Mouse (Mus musculus) C2C12 (cell line): Measurements from ENCODE around the gene Jade1. TPM values are rescaled to one million over a fixed set of nuclear protein-coding genes. Genes with fewer than 3 reads are reported as not detected.

ENCODE experiments used
- H3K27me3 ChIP-seq: one replicate; pipeline ENCODE4 v1.6.1; 2011; ENCODE audit not compliant: control insufficient read depth, insufficient read depth, insufficient read length
- H3K36me3 ChIP-seq: one replicate; pipeline ENCODE4 v1.6.1; 2011; ENCODE audit not compliant: control insufficient read depth, insufficient read depth
- H3K4me3 ChIP-seq: one replicate; pipeline ENCODE4 v1.5.1; 2011; ENCODE audit warnings: mild to moderate bottlenecking, control low read depth; ENCODE audit not compliant: poor library complexity, insufficient read depth, severe bottlenecking
- H3K79me2 ChIP-seq: one replicate; pipeline ENCODE4 v1.6.1; 2011; ENCODE audit not compliant: control insufficient read depth, insufficient read depth
- H3K79me3 ChIP-seq: one replicate; pipeline ENCODE4 v1.6.1; 2011; ENCODE audit warnings: low read depth, control low read depth
- H3ac ChIP-seq: one replicate; pipeline ENCODE3; 2011; ENCODE audit warnings: low read depth; ENCODE audit not compliant: control insufficient read depth, insufficient read length
- CEBPB ChIP-seq: IDR thresholded peaks from one replicate; pipeline ENCODE4 v1.6.1; 2011; ENCODE audit warnings: low read depth, mild to moderate bottlenecking, control low read depth, moderate library complexity
- CTCF ChIP-seq: IDR thresholded peaks from one replicate; pipeline ENCODE4 v1.5.1; 2011; ENCODE audit not compliant: control insufficient read depth, insufficient read depth, insufficient read length
- FOSL1 ChIP-seq: IDR thresholded peaks from one replicate; pipeline ENCODE4 v1.8.0; 2011; ENCODE audit warnings: mild to moderate bottlenecking, low read length; ENCODE audit not compliant: poor library complexity, insufficient read depth, severe bottlenecking
- MAX ChIP-seq: IDR thresholded peaks from one replicate; pipeline ENCODE4 v1.6.1; 2011; ENCODE audit warnings: mild to moderate bottlenecking, control low read depth
- MYOD1 ChIP-seq: IDR thresholded peaks from one replicate; pipeline ENCODE4 v1.6.1; 2011; ENCODE audit warnings: low read depth; ENCODE audit not compliant: control insufficient read depth, insufficient read length
- MYOG ChIP-seq: IDR thresholded peaks from one replicate; pipeline ENCODE4 v1.6.1; 2011; ENCODE audit not compliant: control insufficient read depth, insufficient read length; ENCODE audit errors: extremely low read depth
- USF1 ChIP-seq: IDR thresholded peaks from one replicate; pipeline ENCODE4 v1.6.1; 2011; ENCODE audit warnings: low read depth, mild to moderate bottlenecking, control low read depth, moderate library complexity
- polyA plus RNA-seq: library from polyadenylated mRNA; unstranded; fragments of >200 nt; fragmentation: generic; extraction: Trizol; gene quantifications from one replicate; pipeline ENCODE4 v1.2.1, GENCODE M21; 2012; ENCODE audit warnings: missing spikeins

The Jade1 gene
- polyA plus RNA-seq, 1 experiment = 25.1 TPM

DNA sequence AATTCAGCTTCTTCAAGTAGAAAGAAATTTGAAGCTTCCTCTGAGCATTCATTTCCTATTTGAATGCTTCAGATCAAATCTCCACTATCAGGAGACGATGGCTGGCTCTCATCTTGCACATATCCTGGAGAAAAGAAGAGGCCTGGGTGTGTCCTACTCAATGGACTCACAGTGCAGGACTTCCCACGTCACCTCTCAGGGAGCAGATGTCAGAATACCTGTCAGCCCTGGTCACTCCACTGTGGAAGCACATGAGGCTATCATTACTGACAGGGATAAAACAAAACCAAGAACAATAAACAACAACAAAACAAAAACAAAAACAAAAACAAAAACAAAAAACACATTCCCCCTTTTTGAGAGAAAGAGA lies 32.5 kb upstream of the Jade1 start:
- Histone ChIP-seq H3K27me3 (no peaks in the 10 kb centered on the region), H3K36me3 (no peaks in the 10 kb centered on the region), H3K4me3 (no peak overlapping the region), H3K79me2 (no peaks in the 10 kb centered on the region), H3K79me3 (no peaks in the 10 kb centered on the region), H3ac (no peak overlapping the region)
- TF ChIP-seq FOSL1 (no peak), MYOG (no peak), USF1 (no peak), MYOD1 (no peak), CEBPB (no peak), CTCF (no peak)

DNA sequence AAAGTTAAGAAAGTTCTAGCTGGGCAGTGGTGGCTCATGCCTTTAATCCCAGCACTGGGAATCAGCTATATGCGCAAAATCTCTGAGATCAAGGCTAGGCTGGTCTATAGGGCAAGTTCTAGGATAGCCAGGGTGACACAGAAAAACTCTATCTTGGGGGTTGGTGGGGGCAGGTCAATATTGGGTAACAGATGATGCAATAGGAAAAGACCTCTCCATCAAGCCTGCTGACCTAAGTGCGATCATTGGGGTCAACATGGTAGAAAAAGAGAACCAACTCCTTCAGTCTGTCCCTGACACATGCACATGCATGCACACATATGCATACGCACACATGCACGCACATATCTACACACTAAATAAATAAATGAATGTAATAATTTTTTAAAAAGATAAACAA lies 32.1 kb upstream of the Jade1 start:
- Histone ChIP-seq H3K27me3 (no peaks in the 10 kb centered on the region), H3K79me3 (no peaks in the 10 kb centered on the region), H3K79me2 (no peaks in the 10 kb centered on the region), H3ac (no peak overlapping the region), H3K36me3 (no peaks in the 10 kb centered on the region), H3K4me3 (no peak overlapping the region)
- TF ChIP-seq FOSL1 (no peak), CEBPB (no peak), MYOG (no peak), MAX (no peak), CTCF (no peak), USF1 (no peak), MYOD1 (no peak)

GRCm38 (mm10) chr3:41528291-41528969 lies 27.1 kb upstream of the Jade1 start:
- Histone ChIP-seq H3K79me3 (no peaks in the 10 kb centered on the region), H3K27me3 (no peaks in the 10 kb centered on the region), H3K79me2 (no peaks in the 10 kb centered on the region), H3K4me3 (no peak overlapping the region), H3ac (no peak overlapping the region), H3K36me3 (no peaks in the 10 kb centered on the region)
- TF ChIP-seq MYOD1 = no peak

DNA sequence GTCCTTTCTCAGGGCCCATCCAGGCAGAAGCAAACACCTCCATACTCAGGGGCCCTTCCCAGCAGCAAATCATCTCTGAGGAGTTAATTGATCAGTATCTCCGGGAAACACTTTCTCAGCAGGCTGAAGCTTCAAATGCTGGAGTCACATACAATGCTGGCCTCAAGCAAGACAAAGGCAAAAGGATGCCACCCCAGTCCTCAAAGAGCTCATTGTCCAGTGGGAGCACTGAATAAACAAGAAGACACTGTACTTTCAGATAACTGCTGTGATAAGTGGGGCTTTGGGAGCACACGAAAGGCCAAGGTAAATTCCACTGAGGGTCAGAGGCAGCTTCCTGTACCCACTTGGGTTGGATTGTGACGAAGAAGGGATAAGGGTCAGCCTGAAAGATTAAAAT lies 25.4 kb upstream of the Jade1 start:
- Histone ChIP-seq H3K79me2 (no peaks in the 10 kb centered on the region), H3K4me3 (no peak overlapping the region), H3ac (no peak overlapping the region), H3K27me3 (no peaks in the 10 kb centered on the region), H3K79me3 (no peaks in the 10 kb centered on the region), H3K36me3 (no peaks in the 10 kb centered on the region)
- TF ChIP-seq USF1 (no peak), CTCF (no peak), CEBPB (no peak), MYOG (no peak), FOSL1 (no peak), MAX (no peak), MYOD1 (no peak)

DNA sequence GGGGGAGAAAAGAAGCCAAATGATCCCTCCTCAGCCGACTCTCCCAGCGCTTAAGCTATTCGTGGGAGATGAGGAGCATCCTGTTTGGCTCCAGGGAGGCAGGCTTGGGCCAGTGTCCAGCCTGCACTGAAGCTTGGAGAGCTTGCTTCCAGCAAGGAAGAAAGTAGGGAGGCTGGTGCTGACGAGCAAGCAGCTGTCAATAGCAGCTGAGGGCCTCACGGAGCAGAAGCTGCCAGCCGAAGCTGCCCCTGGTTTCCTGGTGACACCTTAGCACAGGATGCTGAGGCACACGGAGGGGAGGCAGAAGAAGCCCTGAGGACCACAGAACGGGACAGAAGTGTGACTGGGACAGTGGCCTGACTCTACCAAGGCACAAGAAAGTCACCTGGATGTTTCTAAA lies 24.0 kb upstream of the Jade1 start:
- H3K36me3 ChIP-seq = no peaks in the 10 kb centered on the region
- no peak overlapping the region for H3ac ChIP-seq
- H3K79me2 ChIP-seq = no peaks in the 10 kb centered on the region
- no peaks in the 10 kb centered on the region for H3K27me3 ChIP-seq
- no peaks in the 10 kb centered on the region for H3K79me3 ChIP-seq
- TF ChIP-seq FOSL1 = no peak
- TF ChIP-seq MYOG = no peak
- TF ChIP-seq CEBPB = no peak
- TF ChIP-seq USF1 = no peak
- TF ChIP-seq CTCF = no peak
- TF ChIP-seq MYOD1 = no peak
- no peak for TF ChIP-seq MAX
- H3K4me3 ChIP-seq = no peak overlapping the region

GRCm38 (mm10) chr3:41532109-41532508 lies 23.4 kb upstream of the Jade1 start:
- TF ChIP-seq FOSL1 = no peak
- H3K79me2 ChIP-seq = no peaks in the 10 kb centered on the region
- H3K79me3 ChIP-seq = no peaks in the 10 kb centered on the region
- H3K4me3 ChIP-seq = no peak overlapping the region
- H3ac ChIP-seq = no peak overlapping the region
- H3K27me3 ChIP-seq = no peaks in the 10 kb centered on the region
- H3K36me3 ChIP-seq = no peaks in the 10 kb centered on the region
